Mouse (Mus musculus): ENCODE data around the gene Slc17a7. TPM values are rescaled to one million over a fixed set of nuclear protein-coding genes. Genes with fewer than 3 reads are reported as not detected.
A peak's percentile ranks its signal among the peaks of the same experiment; 100 is the strongest.

Slc17a7 gene
- polyA plus RNA-seq, 1 experiment from 2014 or later = 0.74 TPM

DNA sequence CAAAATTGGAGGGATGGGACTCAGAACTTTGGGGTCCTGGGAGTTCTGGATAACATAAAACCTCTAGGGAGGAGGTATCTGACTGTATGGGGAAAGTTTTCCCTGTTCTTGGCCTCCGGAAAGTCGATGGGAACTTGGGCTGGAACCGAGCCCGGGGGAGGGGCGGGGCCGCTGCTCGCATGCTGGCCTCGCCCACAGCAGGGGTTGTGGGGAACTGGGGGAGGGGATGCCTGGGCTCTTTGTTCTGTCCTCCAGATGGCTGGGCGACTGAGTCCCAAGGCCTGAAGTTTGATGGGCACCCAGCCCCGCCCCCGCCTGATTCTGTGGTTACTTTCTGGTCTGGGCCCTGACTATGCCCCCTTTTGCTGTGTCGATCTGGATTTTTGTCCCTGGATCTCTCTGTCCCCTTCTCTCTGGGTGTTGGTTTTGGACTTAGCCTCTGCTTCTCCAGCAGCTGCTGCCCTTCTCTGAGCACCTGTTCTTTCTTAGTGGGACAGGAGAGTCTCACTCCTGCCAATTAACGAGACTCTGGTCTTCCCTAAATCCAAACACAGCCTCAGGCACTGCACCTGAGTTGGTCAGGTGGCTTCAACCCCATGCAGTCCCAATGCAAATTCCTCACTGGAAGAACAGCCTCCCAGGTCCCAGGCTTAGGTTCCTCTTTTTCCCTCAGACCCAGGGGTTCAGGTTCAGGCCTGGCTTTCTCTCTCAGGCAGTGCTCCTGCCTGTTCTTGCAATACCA lies 52.9 kb downstream of the Slc17a7 start:
- peak overlapping the region; percentile 62 for H3K4me3 ChIP-seq (ENCODE audit: low read depth, low read length)
- peaks cover 10% of the 10 kb centered on the region for H3K4me1 ChIP-seq (replicated peaks; ENCODE audit: control insufficient read depth, insufficient read depth, low read length)
- H3K27me3 ChIP-seq (replicated peaks; ENCODE audit: control insufficient read depth, insufficient read depth, low read length) = peaks cover 18% of the 10 kb centered on the region
- H3K4me2 ChIP-seq = peak overlapping the region; percentile 68
- peak overlapping the region; percentile 80 for H3K27ac ChIP-seq (ENCODE audit: low read depth, low read length)
- WGBS = 4% methylated on average over 13 of the region's 13 CpGs
- no peaks in the 10 kb centered on the region for H3K9me3 ChIP-seq (ENCODE audit: control insufficient read depth, low read length)
- H3K36me3 ChIP-seq (ENCODE audit: control insufficient read depth, insufficient read depth, low read length) = peaks cover 8% of the 10 kb centered on the region; the same call in 1 of the 2 replicates
- ATAC-seq (replicated peaks; ENCODE audit: low FRiP score) (peak; percentile 56), DNase-seq (ENCODE audit: low spot score) (peak; percentile 82)
- H3K9ac ChIP-seq (ENCODE audit: low read depth, low read length) = peak overlapping the region; percentile 79

- Histone ChIP-seq H3K4me2 (no peak overlapping the region), H3K36me3 (ENCODE audit: control insufficient read depth, insufficient read depth, low read length) (peaks cover 24% of the 10 kb centered on the region), H3K9me3 (ENCODE audit: control insufficient read depth, low read length) (no peaks in the 10 kb centered on the region), H3K4me1 (replicated peaks; ENCODE audit: control insufficient read depth, insufficient read depth, low read length) (no peaks in the 10 kb centered on the region), H3K9ac (ENCODE audit: low read depth, low read length) (no peak overlapping the region), H3K27me3 (replicated peaks; ENCODE audit: control insufficient read depth, insufficient read depth, low read length) (no peaks in the 10 kb centered on the region), H3K27ac (ENCODE audit: low read depth, low read length) (no peak overlapping the region), H3K4me3 (ENCODE audit: low read depth, low read length) (no peak overlapping the region)
- no peak for ATAC-seq (replicated peaks; ENCODE audit: low FRiP score)
- no peak for DNase-seq (ENCODE audit: low spot score)
- 72% methylated on average over 2 of the region's 2 CpGs for WGBS
Observed at GRCm38 (mm10) chr7:45221680-45222079, 57.9 kb downstream of the Slc17a7 start.

DNA sequence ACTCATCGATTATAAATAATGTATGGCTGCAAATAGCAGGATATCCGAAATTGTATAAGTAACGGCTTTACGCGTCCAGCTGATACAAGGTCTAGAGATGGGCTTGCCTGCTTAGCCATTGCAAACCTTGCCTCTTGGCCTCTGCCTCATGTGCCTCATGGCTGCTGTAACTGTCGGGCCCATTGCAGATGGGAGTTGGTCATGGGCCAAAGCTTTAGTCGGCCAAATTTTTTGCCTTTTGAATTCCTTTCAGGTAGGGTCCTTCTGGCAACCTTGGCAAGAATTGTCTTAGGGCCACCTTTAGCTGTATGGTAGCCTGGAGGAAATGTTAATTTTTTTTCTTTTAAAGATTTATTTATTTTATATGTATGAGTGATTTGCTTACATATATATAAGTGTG lies 61.1 kb downstream of the Slc17a7 start:
- H3K36me3 ChIP-seq (ENCODE audit: control insufficient read depth, insufficient read depth, low read length) = peaks cover 38% of the 10 kb centered on the region
- DNase-seq (ENCODE audit: low spot score) = no peak

More for the DNA sequence above, 61.1 kb downstream of the Slc17a7 start:
- Histone ChIP-seq H3K27ac (ENCODE audit: low read depth, low read length) (no peak overlapping the region), H3K4me1 (replicated peaks; ENCODE audit: control insufficient read depth, insufficient read depth, low read length) (no peaks in the 10 kb centered on the region), H3K9me3 (ENCODE audit: control insufficient read depth, low read length) (no peaks in the 10 kb centered on the region), H3K4me2 (no peak overlapping the region), H3K4me3 (ENCODE audit: low read depth, low read length) (no peak overlapping the region), H3K27me3 (replicated peaks; ENCODE audit: control insufficient read depth, insufficient read depth, low read length) (no peaks in the 10 kb centered on the region), H3K9ac (ENCODE audit: low read depth, low read length) (no peak overlapping the region)
- no peak for ATAC-seq (replicated peaks; ENCODE audit: low FRiP score)
- WGBS = 92% methylated on average over 7 of the region's 7 CpGs

MicroRNA genes within 50 kb of the gene (microRNA counts, 519-probe panel; counts per million panel counts)
- microRNA mmu-miR-150 = not detected

Small RNA genes lying within 50 kb of the gene (microRNA-seq; reads per million reads assigned to microRNA genes)
- gene Mir150 (ENCODE audit: borderline number of aligned reads) (48.2 reads per million, percentile 41 among the genes with 10 or more reads in this experiment), gene Mir5121 (ENCODE audit: borderline number of aligned reads) (81.3 reads per million, percentile 47 among the genes with 10 or more reads in this experiment), gene Mir7055 (ENCODE audit: borderline number of aligned reads) (not detected)

Other genes with a start within 250 kb of the Slc17a7 start
- gene Ap2a1, start 234.5 kb upstream of the Slc17a7 start, polyA plus RNA-seq (2014; fragmentation: Nextera tagmentation; extraction: Ambion mirVana) = 100 and 111 TPM in 2 replicates
- gene Tsks, start 220.7 kb upstream of the Slc17a7 start, polyA plus RNA-seq (2014; fragmentation: Nextera tagmentation; extraction: Ambion mirVana) = 0.10 TPM in 1 of 2 replicates, not detected in the other
- 8.2 and 8.5 TPM in 2 replicates for gene Cpt1c, start 189.1 kb upstream of the Slc17a7 start, polyA plus RNA-seq (2014; fragmentation: Nextera tagmentation; extraction: Ambion mirVana)
- gene Prmt1, start 177.4 kb upstream of the Slc17a7 start, polyA plus RNA-seq (2014; fragmentation: Nextera tagmentation; extraction: Ambion mirVana) = 175 and 186 TPM in 2 replicates
- 76.2 and 88.4 TPM in 2 replicates for gene Irf3, start 166.3 kb upstream of the Slc17a7 start, polyA plus RNA-seq (2014; fragmentation: Nextera tagmentation; extraction: Ambion mirVana)
- 39.6 and 41.1 TPM in 2 replicates for gene Bcl2l12, start 165.2 kb upstream of the Slc17a7 start, polyA plus RNA-seq (2014; fragmentation: Nextera tagmentation; extraction: Ambion mirVana)
- gene Scaf1, start 147.6 kb upstream of the Slc17a7 start, polyA plus RNA-seq (2014; fragmentation: Nextera tagmentation; extraction: Ambion mirVana) = 37.5 and 40.1 TPM in 2 replicates
- 19.3 and 21.6 TPM in 2 replicates for gene Rras, start 146.0 kb upstream of the Slc17a7 start, polyA plus RNA-seq (2014; fragmentation: Nextera tagmentation; extraction: Ambion mirVana)
- 7.3 and 8.7 TPM in 2 replicates for gene Prr12, start 111.1 kb upstream of the Slc17a7 start, polyA plus RNA-seq (2014; fragmentation: Nextera tagmentation; extraction: Ambion mirVana)
- gene Nosip, start 101.5 kb upstream of the Slc17a7 start, polyA plus RNA-seq (2014; fragmentation: Nextera tagmentation; extraction: Ambion mirVana) = 60.9 and 63.0 TPM in 2 replicates
- 12.0 and 12.4 TPM in 2 replicates for gene Prrg2, start 101.3 kb upstream of the Slc17a7 start, polyA plus RNA-seq (2014; fragmentation: Nextera tagmentation; extraction: Ambion mirVana)
- 146 and 163 TPM in 2 replicates for gene Rcn3, start 71.7 kb upstream of the Slc17a7 start, polyA plus RNA-seq (2014; fragmentation: Nextera tagmentation; extraction: Ambion mirVana)
- 33.2 and 33.8 TPM in 2 replicates for gene Fcgrt, start 60.1 kb upstream of the Slc17a7 start, polyA plus RNA-seq (2014; fragmentation: Nextera tagmentation; extraction: Ambion mirVana)
- 2,085 and 2,209 TPM in 2 replicates for gene Rps11, start 39.5 kb upstream of the Slc17a7 start, polyA plus RNA-seq (2014; fragmentation: Nextera tagmentation; extraction: Ambion mirVana)
- gene Rpl13a, start 35.2 kb upstream of the Slc17a7 start, polyA plus RNA-seq (2014; fragmentation: Nextera tagmentation; extraction: Ambion mirVana) = 1,710 and 1,879 TPM in 2 replicates
- 0.41 and 1.1 TPM in 2 replicates for gene Gm45713, start 27.7 kb upstream of the Slc17a7 start, polyA plus RNA-seq (2014; fragmentation: Nextera tagmentation; extraction: Ambion mirVana)
- gene Flt3l, start 27.5 kb upstream of the Slc17a7 start, polyA plus RNA-seq (2014; fragmentation: Nextera tagmentation; extraction: Ambion mirVana) = 9.7 and 10.5 TPM in 2 replicates
- 86.2 and 87.7 TPM in 2 replicates for gene Pih1d1, start 9.6 kb upstream of the Slc17a7 start, polyA plus RNA-seq (2014; fragmentation: Nextera tagmentation; extraction: Ambion mirVana)
- 56.0 and 60.6 TPM in 2 replicates for gene Aldh16a1, start 9.4 kb upstream of the Slc17a7 start, polyA plus RNA-seq (2014; fragmentation: Nextera tagmentation; extraction: Ambion mirVana)
- not detected in 2 replicates for gene Gfy, start 15.6 kb downstream of the Slc17a7 start, polyA plus RNA-seq (2014; fragmentation: Nextera tagmentation; extraction: Ambion mirVana)
- gene Pth2, start 17.0 kb downstream of the Slc17a7 start, polyA plus RNA-seq (2014; fragmentation: Nextera tagmentation; extraction: Ambion mirVana) = not detected in 2 replicates
- gene Ccdc155, start 40.9 kb downstream of the Slc17a7 start, polyA plus RNA-seq (2014; fragmentation: Nextera tagmentation; extraction: Ambion mirVana) = 0.17 and 0.53 TPM in 2 replicates
- 2.8 TPM in 2 replicates for gene Dkkl1, start 48.2 kb downstream of the Slc17a7 start, polyA plus RNA-seq (2014; fragmentation: Nextera tagmentation; extraction: Ambion mirVana)
- gene Tead2, start 51.8 kb downstream of the Slc17a7 start, polyA plus RNA-seq (2014; fragmentation: Nextera tagmentation; extraction: Ambion mirVana) = 69.3 and 75.9 TPM in 2 replicates
- 14.4 and 19.5 TPM in 2 replicates for gene Cd37, start 75.2 kb downstream of the Slc17a7 start, polyA plus RNA-seq (2014; fragmentation: Nextera tagmentation; extraction: Ambion mirVana)
- gene Slc6a16, start 77.1 kb downstream of the Slc17a7 start, polyA plus RNA-seq (2014; fragmentation: Nextera tagmentation; extraction: Ambion mirVana) = 0.19 TPM in 1 of 2 replicates, not detected in the other
- not detected in 2 replicates for gene Slc6a21, start 113.6 kb downstream of the Slc17a7 start, polyA plus RNA-seq (2014; fragmentation: Nextera tagmentation; extraction: Ambion mirVana)
- 2.3 and 3.9 TPM in 2 replicates for gene Trpm4, start 169.8 kb downstream of the Slc17a7 start, polyA plus RNA-seq (2014; fragmentation: Nextera tagmentation; extraction: Ambion mirVana)
- gene Hrc, start 171.3 kb downstream of the Slc17a7 start, polyA plus RNA-seq (2014; fragmentation: Nextera tagmentation; extraction: Ambion mirVana) = 0.12 and 0.30 TPM in 2 replicates
- gene Ppfia3, start 203.1 kb downstream of the Slc17a7 start, polyA plus RNA-seq (2014; fragmentation: Nextera tagmentation; extraction: Ambion mirVana) = 2.0 and 2.1 TPM in 2 replicates
- 0.35 TPM in 1 of 2 replicates, not detected in the other for gene Lin7b, start 206.6 kb downstream of the Slc17a7 start, polyA plus RNA-seq (2014; fragmentation: Nextera tagmentation; extraction: Ambion mirVana)
- gene Snrnp70, start 231.8 kb downstream of the Slc17a7 start, polyA plus RNA-seq (2014; fragmentation: Nextera tagmentation; extraction: Ambion mirVana) = 51.6 and 64.4 TPM in 2 replicates
- gene Kcna7, start 241.7 kb downstream of the Slc17a7 start, polyA plus RNA-seq (2014; fragmentation: Nextera tagmentation; extraction: Ambion mirVana) = 0.18 TPM in 1 of 2 replicates, not detected in the other
- gene Ntf5, start 249.7 kb downstream of the Slc17a7 start, polyA plus RNA-seq (2014; fragmentation: Nextera tagmentation; extraction: Ambion mirVana) = 2.0 and 2.5 TPM in 2 replicates